Mouse (Mus musculus) thymus, postnatal 0 days (tissue): ENCODE data around the gene Nol3. TPM values are rescaled to one million over a fixed set of nuclear protein-coding genes. Genes with fewer than 3 reads are reported as not detected.
A peak's percentile ranks its signal among the peaks of the same experiment; 100 is the strongest.

Source experiments
- DNase-seq: peaks from one replicate; pipeline ENCODE4 v3.0.0-alpha.2; 2015; ENCODE audit warnings: low spot score
- polyA plus RNA-seq: library from polyadenylated mRNA; unstranded; fragments of >200 nt; fragmentation: Nextera tagmentation; extraction: Ambion mirVana; gene quantifications from 2 replicates; pipeline ENCODE4 v1.2.1, GENCODE M21; 2015

Nol3 gene
- polyA plus RNA-seq, 1 experiment from 2014 or later, result 0.47 TPM

DNA sequence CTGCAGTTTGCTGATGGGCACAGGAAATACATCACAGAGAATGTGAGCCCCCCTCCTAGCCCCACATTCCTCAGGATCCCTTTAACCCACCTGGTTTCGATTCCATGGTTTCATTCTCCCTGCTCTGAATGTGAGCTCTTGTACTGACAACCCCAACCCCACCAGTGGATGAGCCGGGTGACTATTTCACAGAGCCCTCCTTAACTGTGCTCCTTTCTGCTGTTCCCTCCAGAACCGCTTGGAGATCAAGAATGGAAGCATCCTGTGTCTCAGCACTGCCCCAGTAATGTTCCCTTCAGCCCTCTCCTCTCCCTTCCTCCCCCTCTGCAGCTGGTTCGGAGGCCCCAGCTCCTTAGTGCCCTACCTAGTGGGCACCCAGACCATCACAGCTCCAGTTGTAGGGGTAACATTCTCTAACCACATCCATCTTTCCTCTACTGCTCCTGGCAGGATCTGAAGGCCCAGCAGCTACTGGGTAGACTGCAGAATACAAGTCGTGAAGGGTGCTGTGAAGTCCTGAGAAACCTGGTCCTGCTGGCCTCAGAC, 30.3 kb downstream of the Nol3 start:
- DNase-seq, result peak; percentile 45

- DNase-seq, result no peak
Observed at GRCm38 (mm10) chr8:105307670-105308069, 31.7 kb downstream of the Nol3 start.

- DNase-seq, result no peak
Observed at GRCm38 (mm10) chr8:105308428-105308827, 32.5 kb downstream of the Nol3 start.

DNA sequence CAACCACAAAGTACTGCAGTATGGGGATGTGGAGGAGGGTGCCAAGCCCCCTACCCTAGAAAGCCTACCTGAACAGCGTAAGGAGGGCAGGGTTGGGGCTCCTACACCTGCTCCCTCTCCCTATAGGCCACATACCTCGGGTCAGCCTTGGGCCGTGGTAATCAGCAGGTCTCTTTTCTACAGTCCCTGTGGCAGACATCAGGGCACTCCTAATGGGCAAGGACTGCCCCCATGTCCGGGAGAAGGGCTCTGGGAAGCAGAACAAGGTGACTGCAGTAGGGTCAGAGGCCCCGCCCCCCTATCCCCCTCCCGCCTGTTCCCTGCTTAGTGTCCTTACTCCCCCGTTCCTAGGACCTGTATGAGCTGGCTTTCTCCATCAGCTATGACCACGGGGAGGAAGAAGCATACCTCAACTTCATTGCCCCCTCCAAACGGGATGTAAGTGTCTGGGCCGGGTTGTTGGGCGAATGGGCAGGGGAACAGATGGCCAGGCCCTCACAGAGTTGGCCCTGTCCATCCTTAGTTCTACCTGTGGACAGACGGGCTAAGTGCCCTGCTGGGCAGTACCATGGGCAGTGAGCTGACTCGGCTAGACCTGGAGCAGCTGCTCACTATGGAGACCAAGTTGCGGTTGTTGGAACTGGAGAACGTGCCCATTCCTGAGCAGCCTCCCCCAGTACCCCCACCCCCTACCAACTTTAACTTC, 33.4 kb downstream of the Nol3 start:
- DNase-seq, result no peak

DNA sequence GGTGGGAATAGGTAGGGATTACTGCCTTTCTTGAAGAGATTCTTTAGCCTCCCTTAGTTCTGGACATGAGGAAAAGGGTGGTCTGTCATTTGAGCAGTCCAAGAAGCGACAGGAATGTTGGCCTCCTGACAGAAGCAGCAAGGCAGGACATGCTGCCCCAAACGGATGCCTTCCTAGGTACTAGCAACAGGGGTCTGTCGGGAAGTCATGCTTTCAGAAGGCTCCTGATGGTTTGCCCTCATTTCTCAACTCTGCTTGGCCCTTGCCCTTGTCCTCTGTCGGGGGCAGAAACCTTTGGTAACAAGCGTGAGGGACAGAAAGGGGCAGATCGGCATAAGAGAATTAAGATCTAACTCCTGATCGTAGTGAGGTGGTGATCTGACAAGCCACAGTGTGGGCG, 34.2 kb downstream of the Nol3 start:
- DNase-seq, result no peak

DNA sequence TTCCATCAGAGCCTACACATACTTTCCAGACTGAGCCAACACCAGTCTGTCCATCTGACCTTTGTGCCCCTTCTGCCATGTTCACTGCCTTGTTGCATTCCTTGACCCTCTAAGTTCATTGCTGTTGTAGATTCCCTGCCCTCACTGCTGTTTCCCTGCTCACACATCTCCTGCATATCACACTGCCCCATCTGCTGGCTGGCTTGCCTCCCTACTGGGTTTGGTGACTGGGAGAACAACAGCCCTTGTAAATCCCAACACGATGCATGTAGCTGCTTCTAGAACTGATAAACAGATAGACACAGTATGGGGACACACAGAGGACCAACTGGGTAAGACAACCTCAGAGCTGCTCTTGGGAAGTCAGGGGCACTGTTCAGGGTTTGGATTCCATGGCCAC, 35.8 kb downstream of the Nol3 start:
- no peak for DNase-seq

GRCm38 (mm10) chr8:105312891-105313481, 37.0 kb downstream of the Nol3 start:
- no peak for DNase-seq

DNA sequence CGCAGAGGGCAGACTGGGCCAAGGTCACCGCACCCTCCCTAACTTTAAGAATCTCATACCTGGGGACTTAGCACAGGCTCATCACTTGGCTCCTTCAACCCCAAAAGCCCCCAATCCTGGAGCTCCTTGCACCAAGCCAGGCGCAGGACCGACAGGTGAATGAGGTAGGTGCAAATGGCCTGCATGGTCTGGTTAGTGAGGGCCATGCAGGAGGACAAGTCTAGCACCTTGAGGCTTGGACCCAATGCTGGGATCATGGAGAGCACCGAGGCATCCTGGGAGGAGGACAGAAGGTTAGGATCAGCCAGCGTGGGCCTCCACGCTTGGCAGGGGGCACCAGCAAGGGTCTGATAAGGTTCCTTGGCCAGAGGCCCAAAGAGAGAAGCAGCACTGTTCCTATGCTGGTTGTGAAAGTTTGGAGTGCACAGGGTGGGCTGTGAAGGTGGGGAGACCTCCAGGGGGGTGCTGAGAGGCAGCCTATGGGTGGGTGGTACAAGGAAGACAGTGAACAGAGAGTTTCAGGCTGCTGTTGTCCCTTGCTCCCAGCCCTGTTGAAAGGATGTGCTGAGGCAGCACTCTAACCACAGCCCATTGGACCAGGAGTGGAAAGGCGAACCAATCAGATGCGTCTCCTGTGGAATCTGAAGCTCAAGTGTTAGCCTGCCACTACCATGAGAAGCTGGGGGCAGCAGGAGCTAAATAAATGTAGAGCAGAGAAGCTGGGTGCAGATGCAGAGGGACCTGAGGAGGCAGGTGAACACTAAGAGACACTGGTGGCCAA, 37.9 kb downstream of the Nol3 start:
- DNase-seq, result no peak

GRCm38 (mm10) chr8:105315073-105315769, 39.3 kb downstream of the Nol3 start:
- DNase-seq, result no peak

DNA sequence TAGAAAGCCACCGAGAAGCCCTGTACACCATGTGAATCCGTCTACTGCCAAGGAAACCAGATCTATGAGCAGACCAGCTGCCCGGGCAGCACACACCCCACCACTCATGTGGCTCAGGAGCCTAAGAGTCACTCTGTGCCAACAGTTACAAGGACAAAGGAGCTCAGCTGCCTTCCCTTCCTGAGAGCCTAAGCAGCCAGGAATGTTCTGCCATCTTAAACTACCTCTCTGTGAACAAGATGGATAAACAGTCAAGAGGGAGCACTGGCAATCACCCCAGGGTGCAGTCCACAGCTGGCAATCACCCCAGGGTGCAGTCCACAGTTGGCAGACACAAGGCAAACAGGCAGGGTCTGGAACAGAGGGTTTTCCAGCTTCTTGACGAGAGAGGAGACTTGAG, 42.0 kb downstream of the Nol3 start:
- no peak for DNase-seq

- no peak for DNase-seq
Observed at GRCm38 (mm10) chr8:105318662-105319190, 42.8 kb downstream of the Nol3 start.

DNA sequence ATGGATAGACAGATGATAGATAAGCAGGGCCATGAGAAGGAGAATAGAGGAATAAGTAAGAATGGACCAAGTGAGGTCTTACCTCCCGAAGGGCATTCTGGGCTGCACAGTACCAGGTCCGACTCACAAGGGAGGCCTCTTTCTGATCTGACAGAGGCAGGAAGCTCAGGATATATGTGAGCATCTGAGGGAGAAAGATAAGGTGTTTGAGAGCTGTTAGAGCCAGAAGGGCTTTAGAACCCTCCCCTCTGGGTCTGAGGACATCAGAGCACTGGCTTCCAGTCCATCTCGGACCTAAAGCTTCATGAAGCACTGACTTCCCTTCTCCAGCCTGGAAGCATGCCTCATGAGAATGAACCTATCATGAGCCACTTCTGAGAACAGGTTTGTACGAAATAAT, 47.2 kb downstream of the Nol3 start:
- no peak for DNase-seq

DNA sequence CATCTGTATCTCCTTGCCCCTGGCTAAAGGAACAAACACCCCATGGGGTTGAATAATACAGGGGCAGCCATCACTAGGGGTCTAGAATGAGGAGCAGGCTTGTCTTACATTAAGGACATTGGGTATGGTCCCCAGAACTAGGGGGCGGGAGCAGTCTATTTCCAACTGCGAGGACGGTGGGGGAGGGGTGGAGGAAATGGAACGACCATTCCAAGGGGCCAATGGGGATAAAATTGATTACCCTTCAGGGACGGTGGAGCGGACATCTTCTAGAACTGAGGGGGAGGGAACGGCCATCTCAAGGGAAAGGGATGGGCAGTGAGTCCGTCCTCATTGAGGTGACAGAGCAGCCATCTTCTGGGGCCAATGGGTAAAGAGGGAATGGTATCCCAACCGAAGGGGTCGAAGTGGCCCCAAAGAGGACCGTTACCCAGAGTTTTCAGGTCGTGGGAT, 49.7 kb downstream of the Nol3 start:
- DNase-seq, result no peak

DNA sequence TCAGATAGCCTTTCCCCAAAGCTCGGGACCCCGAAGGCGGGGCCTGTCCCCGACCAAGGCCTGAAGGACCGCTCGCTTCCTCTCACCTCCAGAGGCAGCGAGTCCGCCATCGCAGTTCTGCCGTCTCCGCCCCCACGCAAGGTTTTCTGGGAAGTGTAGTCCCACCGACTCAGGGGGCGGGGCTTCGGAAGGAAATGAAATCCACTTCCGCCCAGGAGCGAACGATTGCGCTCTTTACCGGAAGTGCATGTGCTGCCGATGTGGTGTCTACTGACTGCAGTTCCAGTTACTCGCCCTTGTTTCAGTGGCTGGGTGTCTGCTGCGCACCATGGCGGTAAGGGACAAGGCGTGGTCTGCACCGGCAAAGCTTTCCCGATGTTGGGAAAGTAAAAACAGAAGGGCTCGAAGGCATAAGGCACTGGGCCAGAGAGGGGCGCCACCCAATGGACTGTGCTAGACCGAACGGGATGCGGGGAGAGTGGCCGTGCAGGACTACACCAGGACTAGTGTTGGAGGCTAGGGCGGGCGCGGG, 50.3 kb downstream of the Nol3 start, which contains the start of the genes Lrrc29 and Tmem208:
Gene Lrrc29 (minus strand): TSS at position 138 of the 532 bp plus-strand sequence.
Gene Tmem208 (plus strand): TSS at position 214 of the 532 bp plus-strand sequence.
- DNase-seq, result peak; percentile 97

GRCm38 (mm10) chr8:105326968-105327367, 51.0 kb downstream of the Nol3 start:
- no peak for DNase-seq

DNA sequence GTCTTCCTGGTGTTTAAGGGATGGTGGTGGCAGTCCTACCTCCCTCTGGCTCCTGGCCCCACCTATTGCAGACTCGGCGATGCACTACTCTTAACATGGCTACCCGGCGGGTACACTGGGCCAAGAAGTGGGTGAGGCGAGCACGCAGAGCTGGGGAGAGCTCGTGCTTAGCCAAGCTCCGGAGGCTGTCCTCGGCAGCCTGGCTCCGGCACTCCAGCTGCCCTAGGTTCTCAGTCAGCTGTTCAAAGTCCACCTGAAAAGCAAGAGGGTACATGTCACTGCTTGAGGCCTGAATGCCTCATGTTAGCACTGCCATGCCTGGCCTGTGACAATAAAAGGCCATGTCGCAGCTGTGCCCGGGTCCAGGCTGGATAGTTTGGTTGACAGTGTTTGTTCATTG, 54.4 kb downstream of the Nol3 start:
- DNase-seq, result no peak

- DNase-seq, result no peak
Observed at GRCm38 (mm10) chr8:105331469-105331868, 55.5 kb downstream of the Nol3 start.
